Mouse (Mus musculus) hindbrain, postnatal 0 days (tissue): ENCODE data around the gene Nbl1. TPM values are rescaled to one million over a fixed set of nuclear protein-coding genes. Genes with fewer than 3 reads are reported as not detected.

ENCODE experiments used
- ATAC-seq: fragments of 200-750 bp; cut with Nextera tagmentation; 2 replicates; pipeline ENCODE4 v1.8.0; 2017; ENCODE audit warnings: mild to moderate bottlenecking, moderate TSS enrichment, moderate library complexity
- DNase-seq: peaks from one replicate; pipeline ENCODE4 v3.0.0-alpha.2; 2015; ENCODE audit warnings: low spot score
- H3K27ac ChIP-seq: fragments of 300-500 bp; sonication (generic); 2 replicates; pipeline ENCODE4 v1.5.1; 2014; ENCODE audit warnings: mild to moderate bottlenecking
- H3K27me3 ChIP-seq: fragments of 300-500 bp; sonication (generic); 2 replicates; pipeline ENCODE4 v1.6.1; 2014; ENCODE audit warnings: low read length, mixed read lengths; ENCODE audit not compliant: insufficient read depth
- H3K36me3 ChIP-seq: fragments of 300-500 bp; sonication (generic); 2 replicates; pipeline ENCODE4 v1.6.1; 2014; ENCODE audit warnings: low read length, mixed read lengths; ENCODE audit not compliant: insufficient read depth
- H3K4me1 ChIP-seq: fragments of 300-500 bp; sonication (generic); 2 replicates; pipeline ENCODE4 v1.6.1; 2014; ENCODE audit warnings: antibody characterized with exemption, low read length, mixed read lengths; ENCODE audit not compliant: insufficient read depth
- H3K4me2 ChIP-seq: fragments of 300-500 bp; sonication (generic); 2 replicates; pipeline ENCODE4 v1.6.1; 2014; ENCODE audit warnings: low read depth, mild to moderate bottlenecking, low read length, moderate library complexity, mixed read lengths
- H3K4me3 ChIP-seq: fragments of 300-500 bp; sonication (generic); 2 replicates; pipeline ENCODE4 v1.5.1; 2014; ENCODE audit warnings: low read length
- H3K9ac ChIP-seq: fragments of 300-500 bp; sonication (generic); replicated peaks from 2 replicates; pipeline ENCODE4 v1.6.1; 2014; ENCODE audit warnings: mild to moderate bottlenecking, low read length, moderate library complexity, mixed read lengths
- H3K9me3 ChIP-seq: fragments of 300-500 bp; sonication (generic); 2 replicates; pipeline ENCODE4 v1.6.1; 2016; ENCODE audit warnings: low read length, mixed read lengths
- CTCF ChIP-seq: IDR thresholded peaks from 2 replicates; pipeline ENCODE4 v1.5.1; 2016; ENCODE audit warnings: antibody characterized with exemption, control low read depth, low read depth
- WGBS: fragments of 180-500 bp; shearing (Covaris S2); extraction: QIAGEN DNeasy Blood & Tissue Kit; methylation state at CpG from one replicate; pipeline ENCODE4 v1.1.7; 2014; 5-methylcytosine and 5-hydroxymethylcytosine counted together
- polyA plus RNA-seq: library from polyadenylated mRNA; unstranded; fragments of >200 nt; fragmentation: Nextera tagmentation; extraction: Ambion mirVana; gene quantifications from 2 replicates; pipeline ENCODE4 v1.2.1, GENCODE M21; 2015
- total RNA-seq: library from RNA; depleted of rRNA; stranded (reverse); fragments of >200 nt; gene quantifications from 2 replicates; pipeline ENCODE4 v1.2.3, GENCODE M21; 2014

Nbl1 gene
- total and polyA plus RNA-seq, 2 experiments from 2014 or later, result 64.4 to 85.3 TPM

DNA sequence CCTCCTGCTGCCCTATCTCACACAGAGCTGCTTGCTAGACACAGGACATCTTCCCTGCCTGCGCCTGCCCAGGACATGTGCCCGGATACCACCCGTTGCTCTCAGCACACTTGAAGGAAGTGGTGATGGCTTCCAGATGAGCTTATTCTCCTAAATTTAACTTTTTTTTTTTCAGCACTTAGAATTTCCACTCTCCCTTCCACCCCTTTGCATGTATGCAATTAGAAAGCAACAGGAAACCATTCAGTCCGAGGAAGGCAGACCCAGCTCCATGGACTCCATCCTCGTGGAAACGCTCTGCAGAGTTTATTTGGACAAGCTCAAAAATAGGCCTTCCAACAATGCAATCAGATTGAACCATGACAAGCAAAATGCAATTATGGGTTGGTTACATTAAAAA lies 8.8 kb upstream of the Nbl1 start:
- H3K4me1 ChIP-seq, result no peaks in the 10 kb centered on the region
- peaks cover 14% of the 10 kb centered on the region for H3K36me3 ChIP-seq
- no peak overlapping the region for H3K9ac ChIP-seq
- H3K9me3 ChIP-seq, result no peaks in the 10 kb centered on the region
- TF ChIP-seq CTCF, result no peak
- no peak overlapping the region for H3K4me3 ChIP-seq
- DNase-seq, result no peak
- WGBS, result 75% methylated on average over 6 of the region's 6 CpGs
- H3K4me2 ChIP-seq, result no peak overlapping the region
- H3K27ac ChIP-seq, result no peak overlapping the region
- ATAC-seq, result no peak
- H3K27me3 ChIP-seq, result no peaks in the 10 kb centered on the region

DNA sequence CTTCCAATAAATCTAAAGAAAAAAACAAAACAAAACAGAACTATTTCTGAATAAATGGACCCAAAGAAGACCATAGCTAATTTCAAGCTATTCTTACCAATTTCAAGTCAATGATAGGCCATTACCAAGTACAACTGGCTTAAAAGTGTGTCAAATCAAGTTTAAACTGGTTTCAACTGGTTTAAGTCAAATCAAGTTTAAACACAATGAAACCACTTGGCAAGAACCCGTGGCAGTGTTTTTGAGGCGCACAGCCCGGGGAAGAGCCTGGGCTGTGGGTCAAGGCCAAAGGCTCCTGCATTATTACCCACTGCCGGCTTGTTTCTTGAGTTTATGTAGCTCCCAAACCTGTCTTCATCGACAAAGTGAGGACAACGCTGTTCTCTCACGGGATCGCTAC lies 7.5 kb upstream of the Nbl1 start:
- Histone ChIP-seq H3K27me3 (no peaks in the 10 kb centered on the region), H3K4me3 (no peak overlapping the region), H3K4me1 (no peaks in the 10 kb centered on the region), H3K27ac (no peak overlapping the region), H3K4me2 (no peak overlapping the region), H3K9ac (no peak overlapping the region), H3K36me3 (peaks cover 14% of the 10 kb centered on the region), H3K9me3 (no peaks in the 10 kb centered on the region)
- 81% methylated on average over 8 of the region's 8 CpGs for WGBS
- no peak for TF ChIP-seq CTCF
- ATAC-seq, result no peak
- DNase-seq, result no peak

- H3K36me3 ChIP-seq, result no peaks in the 10 kb centered on the region
- no peak overlapping the region for H3K4me2 ChIP-seq
- H3K9ac ChIP-seq, result no peak overlapping the region
- H3K4me3 ChIP-seq, result no peak overlapping the region
- H3K27me3 ChIP-seq, result no peaks in the 10 kb centered on the region
- WGBS, result 60% methylated on average over 5 of the region's 5 CpGs
- H3K9me3 ChIP-seq, result no peaks in the 10 kb centered on the region
- no peak overlapping the region for H3K27ac ChIP-seq
- ATAC-seq (no peak), DNase-seq (no peak)
- TF ChIP-seq CTCF, result no peak
- H3K4me1 ChIP-seq, result no peaks in the 10 kb centered on the region
Measured at GRCm38 (mm10) chr4:139096201-139096600, 3.4 kb upstream of the Nbl1 start.

GRCm38 (mm10) chr4:139095406-139095805 lies 2.6 kb upstream of the Nbl1 start:
- Histone ChIP-seq H3K27me3 (no peaks in the 10 kb centered on the region), H3K4me1 (no peaks in the 10 kb centered on the region), H3K4me3 (no peak overlapping the region), H3K36me3 (no peaks in the 10 kb centered on the region), H3K9ac (no peak overlapping the region), H3K4me2 (no peak overlapping the region), H3K9me3 (no peaks in the 10 kb centered on the region), H3K27ac (no peak overlapping the region)
- 18% methylated on average over 1 of the region's 1 CpGs for WGBS
- ATAC-seq (no peak), DNase-seq (no peak)
- no peak for TF ChIP-seq CTCF

GRCm38 (mm10) chr4:139093196-139093530 lies 370 bp upstream of the Nbl1 start:
- H3K36me3 ChIP-seq, result no peaks in the 10 kb centered on the region
- DNase-seq (no peak), ATAC-seq (no peak)
- no peak for TF ChIP-seq CTCF
- H3K27ac ChIP-seq, result no peak overlapping the region; the same call in 1 of the 2 replicates
- peak overlapping the region; percentile 59 for H3K4me3 ChIP-seq
- H3K9ac ChIP-seq, result peak overlapping the region; percentile 63
- no peaks in the 10 kb centered on the region for H3K4me1 ChIP-seq
- H3K4me2 ChIP-seq, result peak overlapping the region; percentile 93
- no peaks in the 10 kb centered on the region for H3K9me3 ChIP-seq
- no peaks in the 10 kb centered on the region for H3K27me3 ChIP-seq
- WGBS, result 13% methylated on average over 13 of the region's 13 CpGs

DNA sequence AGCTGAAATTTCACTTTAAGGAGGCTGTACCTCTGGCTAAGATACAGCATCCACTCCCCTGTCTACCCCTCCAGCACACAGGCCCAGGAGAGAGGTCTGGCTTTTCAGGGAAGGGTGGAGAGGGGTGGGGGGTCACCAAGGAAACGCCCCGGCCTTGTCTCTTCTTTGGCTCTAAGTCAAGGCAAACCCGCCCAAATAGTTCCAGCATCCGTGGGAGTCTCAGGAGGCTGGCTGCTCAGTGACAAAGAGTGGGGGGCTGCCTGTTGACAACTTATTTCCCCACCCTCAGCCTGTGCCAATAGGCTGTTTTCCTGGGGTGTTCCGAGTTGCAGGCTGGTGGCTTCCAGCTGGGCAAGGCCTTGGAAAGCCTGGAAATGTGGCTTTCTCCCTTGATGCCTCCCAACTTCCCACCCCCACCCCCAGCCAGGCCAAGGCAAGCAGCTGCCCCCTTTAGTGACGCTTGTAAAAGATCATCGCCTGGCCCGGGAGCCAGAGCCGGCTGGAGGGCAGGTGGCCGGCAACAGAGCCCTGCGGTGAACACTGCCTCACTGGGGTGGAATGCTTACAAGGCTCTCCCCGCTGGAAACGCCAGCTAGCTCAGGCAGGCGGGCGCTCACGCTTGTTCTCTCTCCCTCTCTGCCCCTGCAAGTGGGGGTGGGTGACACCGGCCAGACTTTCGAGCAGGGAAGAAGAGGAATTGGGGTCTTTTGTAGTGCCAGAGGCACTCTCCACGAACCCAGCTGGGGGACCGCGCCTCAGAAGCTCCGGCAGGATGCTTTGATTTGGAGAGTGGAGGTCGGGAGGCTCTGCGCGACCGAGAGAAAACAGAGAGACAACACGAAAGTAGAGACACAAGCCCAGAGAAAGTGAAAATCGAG lies 1.1 kb downstream of the Nbl1 start:
- peak overlapping the region; percentile 63 for H3K9ac ChIP-seq
- no peak for TF ChIP-seq CTCF
- no peaks in the 10 kb centered on the region for H3K9me3 ChIP-seq
- H3K4me2 ChIP-seq, result peak overlapping the region; percentile 93
- no peaks in the 10 kb centered on the region for H3K27me3 ChIP-seq
- H3K4me1 ChIP-seq, result no peaks in the 10 kb centered on the region
- peak; percentile 75 for ATAC-seq
- H3K4me3 ChIP-seq, result peak overlapping the region; percentile 59
- peak overlapping the region; percentile 2; the same call in 1 of the 2 replicates for H3K27ac ChIP-seq
- peak; percentile 69 for DNase-seq
- WGBS, result 5% methylated on average over 28 of the region's 28 CpGs
- no peaks in the 10 kb centered on the region for H3K36me3 ChIP-seq

- 23% methylated on average over 7 of the region's 7 CpGs for WGBS
- Histone ChIP-seq H3K27me3 (no peaks in the 10 kb centered on the region), H3K4me2 (0 out of 2 replicates have a peak overlapping the region, but pooled peaks have one; percentile 17), H3K4me3 (no peak overlapping the region), H3K36me3 (no peaks in the 10 kb centered on the region), H3K27ac (0 out of 2 replicates have a peak overlapping the region, but pooled peaks have one; percentile 2), H3K4me1 (no peaks in the 10 kb centered on the region), H3K9ac (no peak overlapping the region), H3K9me3 (no peaks in the 10 kb centered on the region)
- ATAC-seq (no peak), DNase-seq (no peak)
- TF ChIP-seq CTCF, result no peak
Measured at GRCm38 (mm10) chr4:139091066-139091465, 1.7 kb downstream of the Nbl1 start.
